Comparison of ENCODE assay signal across 13 mouse cellular contexts in the genomic region with DNA sequence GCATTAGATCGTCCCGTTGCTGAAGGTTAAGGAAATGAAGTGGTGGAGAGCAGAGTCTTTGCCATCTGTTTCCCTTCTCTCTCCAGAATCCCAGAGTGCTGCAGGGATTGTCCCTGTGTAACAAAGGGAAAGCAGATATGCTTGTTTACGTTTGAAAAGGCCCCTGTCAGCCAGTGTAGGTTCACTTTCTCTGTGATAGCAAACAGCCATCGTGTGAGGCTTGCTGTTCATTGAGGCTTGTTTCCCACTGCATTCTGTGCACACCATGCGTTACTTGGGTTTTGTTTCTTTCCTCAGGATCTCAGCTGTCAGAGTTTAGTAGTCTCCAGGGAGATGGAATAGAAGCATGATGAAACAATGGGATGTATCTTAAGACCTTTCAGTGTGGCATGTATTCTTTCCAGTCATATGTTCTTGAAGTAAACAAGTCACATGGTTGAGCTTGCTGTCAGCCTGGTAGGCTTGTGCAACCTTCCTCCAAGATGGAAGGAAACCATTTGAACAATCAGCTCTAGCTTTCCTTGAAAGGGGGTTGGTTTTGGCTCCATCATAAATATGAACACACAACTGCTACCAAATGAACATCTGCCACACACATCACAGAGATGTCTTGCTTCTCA.
A peak's percentile ranks its signal among the peaks of the same experiment; 100 is the strongest.
DNase-seq lines count a peak whose midpoint lies in the region; ATAC-seq lines count a peak whose summit lies in the region.
"Had no signal": no experiment of that assay in that cellular context is flagged by ENCODE, and none has a peak within 500 bp of the region (broad histone marks: within the 10 kb centered on the region; RNA-seq: fewer than 3 reads in every experiment).

No protein-coding gene starts in this region.

- 23% methylated on average over 5 of the region's 5 CpGs for WGBS in heart, embryonic 10.5 days
- WGBS in neural tube, embryonic 12.5 days = 10% methylated on average over 5 of the region's 5 CpGs
- 8% methylated on average over 5 of the region's 5 CpGs for whole genome bisulfite sequencing in hindbrain, embryonic 12.5 days
- WGBS in neural tube, embryonic 14.5 days = 6% methylated on average over 5 of the region's 5 CpGs

- intact Hi-C loops in heart, postnatal 25 days (cut with DNase I) = no loop called here

- H3K27ac ChIP-seq in heart, embryonic 10.5 days = 0 out of 2 replicates have a peak overlapping the region, but pooled peaks have one; percentile 29
- H3K27ac ChIP-seq in neural tube, embryonic 12.5 days = no peak overlapping the region
- peak overlapping the region; percentile 36; the same call in 1 of the 2 replicates for H3K27ac ChIP-seq in hindbrain, embryonic 12.5 days
- no peak overlapping the region for H3K27ac ChIP-seq in neural tube, embryonic 14.5 days (ENCODE audit: low read depth, low read length)
- H3K27ac ChIP-seq: embryonic facial prominence, embryonic 12.5 days; macrophage had no signal

- no peak overlapping the region for H3K4me3 ChIP-seq in heart, embryonic 10.5 days
- no peak overlapping the region for H3K4me3 ChIP-seq in neural tube, embryonic 12.5 days
- H3K4me3 ChIP-seq in hindbrain, embryonic 12.5 days = no peak overlapping the region
- H3K4me3 ChIP-seq in neural tube, embryonic 14.5 days (ENCODE audit: low read depth, low read length) = no peak overlapping the region
- H3K4me3 ChIP-seq: embryonic facial prominence, embryonic 12.5 days had no signal

- DNase-seq in heart, embryonic 10.5 days (ENCODE audit: low spot score) = no peak
- DNase-seq in heart, postnatal 25 days (ENCODE audit: low spot score) = no peak
- DNase-seq in neural tube, embryonic 10.5 days (ENCODE audit: extremely low spot score, low spot score) = no peak
- DNase-seq in layer of hippocampus, adult 11-12 months (ENCODE audit: low spot score) = no peak
- no peak for DNase-seq in testis, postnatal 10 days (ENCODE audit: low spot score)
- DNase-seq: B cell, adult 2 months; gastrocnemius, postnatal 25 days had no signal

- H3K4me1 ChIP-seq in heart, embryonic 10.5 days = no peaks in the 10 kb centered on the region
- peaks cover 7% of the 10 kb centered on the region; the same call in 1 of the 2 replicates for H3K4me1 ChIP-seq in neural tube, embryonic 12.5 days
- peaks cover 26% of the 10 kb centered on the region for H3K4me1 ChIP-seq in hindbrain, embryonic 12.5 days
- peaks cover 7% of the 10 kb centered on the region; the same call in 1 of the 2 replicates for H3K4me1 ChIP-seq in neural tube, embryonic 14.5 days (ENCODE audit: control insufficient read depth, insufficient read depth, low read length)

- H3K9me3 ChIP-seq in heart, embryonic 10.5 days = no peaks in the 10 kb centered on the region
- H3K9me3 ChIP-seq in neural tube, embryonic 12.5 days = no peaks in the 10 kb centered on the region
- no peaks in the 10 kb centered on the region for H3K9me3 ChIP-seq in hindbrain, embryonic 12.5 days (replicated peaks)
- no peaks in the 10 kb centered on the region for H3K9me3 ChIP-seq in neural tube, embryonic 14.5 days (ENCODE audit: control insufficient read depth, low read length)
- H3K9me3 ChIP-seq: embryonic facial prominence, embryonic 12.5 days had no signal

- H3K27me3 ChIP-seq in heart, embryonic 10.5 days (ENCODE audit: insufficient read depth, poor library complexity, severe bottlenecking) = no peaks in the 10 kb centered on the region
- H3K27me3 ChIP-seq in neural tube, embryonic 12.5 days (replicated peaks) = no peaks in the 10 kb centered on the region
- no peaks in the 10 kb centered on the region for H3K27me3 ChIP-seq in hindbrain, embryonic 12.5 days
- H3K27me3 ChIP-seq in neural tube, embryonic 14.5 days (ENCODE audit: control insufficient read depth, insufficient read depth, low read length) = no peaks in the 10 kb centered on the region
- H3K27me3 ChIP-seq: embryonic facial prominence, embryonic 12.5 days; Patski had no signal

- no peak overlapping the region for H3K4me2 ChIP-seq in neural tube, embryonic 12.5 days (replicated peaks)
- no peak overlapping the region for H3K4me2 ChIP-seq in hindbrain, embryonic 12.5 days (replicated peaks)
- no peak overlapping the region for H3K4me2 ChIP-seq in neural tube, embryonic 14.5 days (ENCODE audit: low read depth, low read length)
- H3K4me2 ChIP-seq: embryonic facial prominence, embryonic 12.5 days had no signal

- no peaks in the 10 kb centered on the region for H3K36me3 ChIP-seq in heart, embryonic 10.5 days
- no peaks in the 10 kb centered on the region for H3K36me3 ChIP-seq in neural tube, embryonic 12.5 days
- H3K36me3 ChIP-seq in hindbrain, embryonic 12.5 days = no peaks in the 10 kb centered on the region
- no peaks in the 10 kb centered on the region for H3K36me3 ChIP-seq in neural tube, embryonic 14.5 days (ENCODE audit: control insufficient read depth, insufficient read depth, low read length)
- H3K36me3 ChIP-seq: embryonic facial prominence, embryonic 12.5 days had no signal

- H3K9ac ChIP-seq in neural tube, embryonic 12.5 days = no peak overlapping the region
- no peak overlapping the region for H3K9ac ChIP-seq in hindbrain, embryonic 12.5 days
- no peak overlapping the region for H3K9ac ChIP-seq in neural tube, embryonic 14.5 days (replicated peaks; ENCODE audit: low read depth, low read length)
- H3K9ac ChIP-seq: embryonic facial prominence, embryonic 12.5 days had no signal

- ATAC-seq in neural tube, embryonic 12.5 days (ENCODE audit: low FRiP score, low read depth) = peak; percentile 79
- peak; percentile 91 for ATAC-seq in hindbrain, embryonic 12.5 days (ENCODE audit: low FRiP score)
- peak; percentile 56; the same call in 1 of the 2 replicates for ATAC-seq in neural tube, embryonic 14.5 days (ENCODE audit: low read depth)
- ATAC-seq: Patski had no signal

Comparison
In these comparisons a context has a peak if more than half of its experiments do, and no peak if none do; other contexts are left out.
1. H3K27ac ChIP-seq: peak in heart, embryonic 10.5 days (single experiment) and hindbrain, embryonic 12.5 days (single experiment); none in neural tube, embryonic 12.5 days (single experiment) and neural tube, embryonic 14.5 days (single experiment).
2. Peak in every context shown above with its lines, with median percentiles within 50 percentile points of each other: ATAC-seq.